Mouse (Mus musculus) midbrain, embryonic 12.5 days (tissue): ENCODE results near the gene BC048562. TPM values are rescaled to one million over a fixed set of nuclear protein-coding genes. Genes with fewer than 3 reads are reported as not detected.
A peak's percentile ranks its signal among the peaks of the same experiment; 100 is the strongest.

ENCODE experiments used
- ATAC-seq: fragments of 200-750 bp; cut with Nextera tagmentation; 2 replicates; pipeline ENCODE4 v1.8.0; 2017; ENCODE audit warnings: low read depth, moderate TSS enrichment, moderate library complexity; ENCODE audit not compliant: low FRiP score
- H3K27ac ChIP-seq: fragments of 300-500 bp; sonication (generic); replicated peaks from 2 replicates; pipeline ENCODE4 v1.5.1; 2016; ENCODE audit warnings: mild to moderate bottlenecking
- H3K27me3 ChIP-seq: fragments of 300-500 bp; sonication (generic); 2 replicates; pipeline ENCODE4 v1.6.1; 2016; ENCODE audit warnings: mild to moderate bottlenecking
- H3K36me3 ChIP-seq: fragments of 300-500 bp; sonication (generic); 2 replicates; pipeline ENCODE4 v1.6.1; 2016
- H3K4me1 ChIP-seq: fragments of 300-500 bp; sonication (generic); 2 replicates; pipeline ENCODE4 v1.6.1; 2016
- H3K4me2 ChIP-seq: fragments of 300-500 bp; sonication (generic); replicated peaks from 2 replicates; pipeline ENCODE4 v1.6.1; 2016; ENCODE audit warnings: mild to moderate bottlenecking, moderate library complexity
- H3K4me3 ChIP-seq: fragments of 300-500 bp; sonication (generic); 2 replicates; pipeline ENCODE4 v1.5.1; 2016; ENCODE audit warnings: mild to moderate bottlenecking
- H3K9ac ChIP-seq: fragments of 300-500 bp; sonication (generic); replicated peaks from 2 replicates; pipeline ENCODE4 v1.6.1; 2016; ENCODE audit warnings: mild to moderate bottlenecking, moderate library complexity
- H3K9me3 ChIP-seq: fragments of 300-500 bp; sonication (generic); 2 replicates; pipeline ENCODE4 v1.6.1; 2016; ENCODE audit warnings: mild to moderate bottlenecking
- WGBS: fragments of 180-500 bp; shearing (Covaris S2); methylation state at CpG from one replicate; pipeline ENCODE4 v1.1.7; 2016; 5-methylcytosine and 5-hydroxymethylcytosine counted together
- polyA plus RNA-seq: library from polyadenylated mRNA; unstranded; fragments of >200 nt; fragmentation: Nextera tagmentation; extraction: Ambion mirVana; gene quantifications from 2 replicates; pipeline ENCODE4 v1.2.1, GENCODE M21; 2016

The BC048562 gene
- polyA plus RNA-seq, 1 experiment from 2014 or later: not detected

DNA sequence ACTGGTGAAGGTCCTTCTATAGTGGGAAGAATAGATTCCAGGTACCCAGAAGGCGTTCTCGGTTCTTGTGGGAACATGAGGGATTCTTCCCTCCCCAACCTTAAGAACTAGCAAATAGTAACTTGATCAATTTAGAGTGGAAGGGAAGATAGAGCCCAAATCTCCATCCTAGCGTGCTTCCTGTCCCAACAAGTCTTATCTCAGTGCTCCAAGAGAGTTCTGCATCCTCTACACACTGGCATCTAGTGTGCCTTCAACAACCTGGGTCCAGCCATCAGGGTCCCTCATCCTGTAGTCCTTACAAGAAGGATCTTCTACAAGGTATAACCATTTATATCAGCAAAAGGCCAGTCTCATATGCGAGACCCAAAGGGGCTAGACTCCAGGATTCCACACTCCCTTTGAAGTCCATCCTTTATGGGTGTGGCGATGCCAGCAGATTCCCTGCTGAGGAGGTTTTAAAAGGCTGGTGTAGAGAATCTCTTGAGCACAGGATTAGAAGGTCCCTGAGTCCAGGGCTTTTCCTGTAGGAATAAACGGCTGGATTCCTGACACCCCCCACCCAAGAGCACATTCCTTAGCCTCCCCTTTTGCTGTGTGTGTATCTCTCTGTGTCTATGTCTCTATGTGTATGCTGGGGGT lies 15.4 kb downstream of the BC048562 start:
- no peaks in the 10 kb centered on the region for H3K27me3 ChIP-seq
- H3K9me3 ChIP-seq: no peaks in the 10 kb centered on the region
- peaks cover 49% of the 10 kb centered on the region for H3K4me1 ChIP-seq
- no peak for ATAC-seq
- H3K27ac ChIP-seq: peak overlapping the region; percentile 95
- 44% methylated on average over 6 of the region's 6 CpGs for WGBS
- peak overlapping the region; percentile 79 for H3K9ac ChIP-seq
- H3K36me3 ChIP-seq: peaks cover 17% of the 10 kb centered on the region
- H3K4me3 ChIP-seq: peak overlapping the region; percentile 61
- peak overlapping the region; percentile 91 for H3K4me2 ChIP-seq

DNA sequence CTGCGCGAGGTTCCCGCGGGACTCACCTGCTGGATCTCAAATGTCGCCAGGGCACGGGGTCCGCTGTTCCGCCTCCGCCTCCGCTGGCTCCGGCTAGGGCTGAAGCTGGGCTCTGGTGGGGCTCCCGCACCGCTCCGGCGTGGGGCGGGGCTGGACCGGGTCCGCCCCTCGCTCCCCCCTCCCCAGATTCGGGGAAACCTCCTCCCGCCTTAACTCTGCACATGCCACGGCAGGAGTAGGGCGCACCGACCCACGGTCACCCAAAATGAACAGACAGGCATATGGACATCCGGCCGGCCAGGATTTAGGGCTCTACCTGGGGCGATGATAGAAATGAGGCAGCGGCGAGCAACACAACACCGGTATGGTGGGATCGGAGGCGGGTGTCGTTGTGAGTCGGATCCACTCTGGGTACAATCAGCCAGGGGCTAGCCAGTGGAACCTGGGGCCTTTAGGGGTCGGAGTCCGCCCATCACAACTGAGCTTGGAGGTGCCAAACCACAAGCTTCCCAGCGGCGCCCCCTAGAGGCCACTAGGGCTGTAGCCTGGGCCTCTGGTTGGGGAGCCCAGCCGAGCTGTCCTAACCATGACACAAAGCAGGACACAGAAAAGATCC lies 16.1 kb downstream of the BC048562 start:
- Histone ChIP-seq H3K36me3 (peaks cover 16% of the 10 kb centered on the region), H3K4me2 (peak overlapping the region; percentile 91), H3K4me1 (peaks cover 49% of the 10 kb centered on the region), H3K9me3 (no peaks in the 10 kb centered on the region), H3K27me3 (no peaks in the 10 kb centered on the region), H3K27ac (peak overlapping the region; percentile 54), H3K4me3 (peak overlapping the region; percentile 61), H3K9ac (peak overlapping the region; percentile 79)
- under 1% methylated on average over 40 of the region's 40 CpGs for WGBS
- ATAC-seq: peak; percentile 74

DNA sequence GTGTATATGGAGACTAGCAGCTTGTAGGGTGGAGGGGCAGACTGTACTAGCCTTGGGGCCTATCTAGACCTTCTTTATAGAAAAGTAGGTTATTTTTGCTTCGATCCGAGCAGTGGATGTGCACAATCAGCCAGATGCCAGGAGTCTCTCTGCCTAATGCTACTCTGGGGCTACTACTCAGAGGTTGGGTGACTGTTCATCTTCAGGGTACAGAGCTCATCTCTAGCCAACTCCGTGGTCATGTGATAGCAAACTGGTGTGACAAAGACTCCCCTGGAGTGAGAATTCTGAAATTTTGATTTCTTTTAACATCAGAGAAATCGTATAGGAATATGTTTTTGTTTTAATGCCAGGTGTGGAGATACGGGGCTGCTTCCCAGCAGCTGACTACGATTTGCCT lies 16.6 kb downstream of the BC048562 start:
- ATAC-seq: no peak
- WGBS: 51% methylated on average over 6 of the region's 6 CpGs

DNA sequence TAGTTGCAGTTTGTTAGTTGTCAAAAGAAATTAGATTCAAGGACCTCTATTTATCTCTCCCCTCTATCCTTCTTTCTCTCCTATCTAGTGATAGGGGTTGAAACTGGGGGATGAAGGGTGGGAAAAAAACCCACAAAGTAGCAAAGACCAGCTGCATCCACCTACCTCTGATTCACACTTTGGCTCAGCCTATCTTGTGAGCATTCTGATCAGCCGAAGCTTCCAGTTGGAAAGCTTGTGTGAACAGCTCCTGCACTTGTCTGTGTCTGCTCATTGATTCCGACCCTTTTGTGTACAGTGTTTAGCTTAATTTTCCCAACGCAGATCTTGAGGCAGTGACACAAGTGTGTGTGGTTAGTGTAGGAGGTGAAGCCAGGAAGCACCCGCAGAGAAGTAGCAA lies 17.2 kb downstream of the BC048562 start:
- Histone ChIP-seq H3K9me3 (no peaks in the 10 kb centered on the region), H3K4me3 (no peak overlapping the region), H3K27me3 (no peaks in the 10 kb centered on the region), H3K9ac (no peak overlapping the region), H3K27ac (peak overlapping the region; percentile 54; the same call in 1 of the 2 replicates), H3K36me3 (peaks cover 5% of the 10 kb centered on the region), H3K4me2 (no peak overlapping the region), H3K4me1 (peaks cover 49% of the 10 kb centered on the region)
- ATAC-seq: no peak
- 87% methylated on average over 4 of the region's 4 CpGs for WGBS

More for the DNA sequence above, 16.6 kb downstream of the BC048562 start:
- H3K9me3 ChIP-seq: no peaks in the 10 kb centered on the region
- H3K4me3 ChIP-seq: peak overlapping the region; percentile 61
- H3K27ac ChIP-seq: peak overlapping the region; percentile 54
- H3K27me3 ChIP-seq: no peaks in the 10 kb centered on the region
- H3K9ac ChIP-seq: peak overlapping the region; percentile 79; the same call in 1 of the 2 replicates
- H3K4me2 ChIP-seq: peak overlapping the region; percentile 91
- peaks cover 11% of the 10 kb centered on the region for H3K36me3 ChIP-seq
- H3K4me1 ChIP-seq: peaks cover 49% of the 10 kb centered on the region

DNA sequence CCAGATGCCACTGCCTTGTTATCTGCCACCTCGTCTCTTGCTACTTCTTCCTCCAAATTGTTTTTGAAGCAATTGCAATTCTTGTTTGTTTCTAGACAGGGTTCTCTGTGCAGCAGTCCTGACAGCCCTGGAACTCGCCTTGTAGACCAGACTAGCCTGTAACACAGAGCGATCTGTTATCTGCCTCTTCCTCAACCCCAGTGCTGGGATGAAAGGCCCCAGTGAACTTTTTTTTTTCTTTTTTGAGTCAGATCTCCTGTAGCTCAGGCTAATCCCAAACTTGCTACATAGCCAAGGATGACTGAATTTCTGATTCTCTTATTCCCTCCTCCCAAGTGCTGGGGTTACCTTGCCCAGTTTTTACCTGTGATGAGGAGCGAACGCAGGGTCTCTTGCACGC lies 18.1 kb downstream of the BC048562 start:
- Histone ChIP-seq H3K27me3 (no peaks in the 10 kb centered on the region), H3K4me2 (no peak overlapping the region), H3K36me3 (no peaks in the 10 kb centered on the region), H3K9ac (no peak overlapping the region), H3K4me1 (peaks cover 39% of the 10 kb centered on the region), H3K27ac (no peak overlapping the region), H3K4me3 (no peak overlapping the region), H3K9me3 (no peaks in the 10 kb centered on the region)
- WGBS: 87% methylated on average over 6 of the region's 6 CpGs
- ATAC-seq: no peak

DNA sequence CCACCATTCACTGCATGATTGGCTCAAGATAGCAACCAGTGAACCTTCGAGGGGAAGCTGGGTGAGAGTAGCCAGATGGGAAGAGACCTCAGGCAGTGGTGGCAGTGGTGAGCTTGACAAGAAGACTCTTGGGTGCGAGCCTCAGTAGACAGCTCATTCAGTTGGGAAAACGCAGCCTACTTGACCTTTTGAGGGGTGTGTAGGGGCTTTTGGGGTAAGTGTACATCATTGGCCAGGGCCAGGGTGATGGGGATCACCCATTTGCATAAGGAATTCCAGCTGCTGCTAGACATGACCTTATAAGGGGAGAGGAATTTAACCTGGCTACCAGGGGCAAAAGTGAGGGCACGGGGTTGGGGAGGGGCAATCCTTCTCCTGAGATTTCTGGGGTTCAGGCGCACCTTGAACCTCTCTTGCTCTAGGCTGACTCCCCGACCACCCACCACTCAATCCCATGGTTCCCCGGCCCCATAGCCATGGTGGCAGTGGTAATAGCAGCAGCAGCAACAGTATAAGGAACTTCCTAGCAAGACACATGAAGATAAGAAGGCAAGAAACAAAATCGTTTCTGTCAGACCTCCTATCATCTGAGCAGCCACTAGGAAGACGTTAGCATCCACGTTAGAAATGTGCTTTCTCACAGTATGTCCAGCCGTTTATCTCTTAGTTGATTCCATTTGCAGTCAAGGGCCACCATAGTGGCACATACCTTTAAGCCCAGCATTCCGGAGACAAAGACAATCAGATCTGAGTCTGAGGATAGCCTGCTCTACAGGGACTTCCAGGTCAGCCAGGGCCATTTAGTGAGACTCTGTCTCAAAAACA lies 19.7 kb downstream of the BC048562 start:
- H3K4me3 ChIP-seq: no peak overlapping the region
- 78% methylated on average over 12 of the region's 12 CpGs for WGBS

DNA sequence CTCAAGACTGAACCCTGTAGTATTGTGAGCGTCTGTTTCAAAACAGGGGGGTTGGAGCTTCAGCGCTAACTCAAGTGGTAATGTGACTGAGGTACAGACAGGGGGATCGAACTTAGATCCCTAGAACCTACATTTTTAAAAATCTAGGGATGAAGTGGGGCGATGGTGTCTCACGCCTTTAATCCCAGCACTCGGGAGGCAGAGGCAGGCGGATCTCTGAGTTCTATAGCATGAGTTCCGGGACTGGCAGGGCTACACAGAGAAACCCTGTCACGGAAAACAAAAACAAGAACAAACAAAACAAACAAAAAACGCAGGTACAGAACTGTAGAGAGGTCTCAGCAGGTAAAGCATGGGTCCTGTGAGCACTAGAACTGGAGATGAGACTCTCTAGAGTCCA lies 20.7 kb downstream of the BC048562 start:
- no peak overlapping the region for H3K9ac ChIP-seq
- WGBS: 89% methylated on average over 10 of the region's 10 CpGs
- no peak overlapping the region for H3K27ac ChIP-seq
- H3K4me1 ChIP-seq: peaks cover 24% of the 10 kb centered on the region
- H3K9me3 ChIP-seq: no peaks in the 10 kb centered on the region
- H3K36me3 ChIP-seq: no peaks in the 10 kb centered on the region
- no peak overlapping the region for H3K4me3 ChIP-seq
- no peak overlapping the region for H3K4me2 ChIP-seq
- no peaks in the 10 kb centered on the region for H3K27me3 ChIP-seq
- no peak for ATAC-seq

More for the DNA sequence above, 19.7 kb downstream of the BC048562 start:
- peaks cover 24% of the 10 kb centered on the region for H3K4me1 ChIP-seq
- H3K27ac ChIP-seq: no peak overlapping the region
- no peak for ATAC-seq
- no peaks in the 10 kb centered on the region for H3K9me3 ChIP-seq
- H3K4me2 ChIP-seq: no peak overlapping the region
- no peaks in the 10 kb centered on the region for H3K36me3 ChIP-seq
- H3K9ac ChIP-seq: no peak overlapping the region
- H3K27me3 ChIP-seq: no peaks in the 10 kb centered on the region

DNA sequence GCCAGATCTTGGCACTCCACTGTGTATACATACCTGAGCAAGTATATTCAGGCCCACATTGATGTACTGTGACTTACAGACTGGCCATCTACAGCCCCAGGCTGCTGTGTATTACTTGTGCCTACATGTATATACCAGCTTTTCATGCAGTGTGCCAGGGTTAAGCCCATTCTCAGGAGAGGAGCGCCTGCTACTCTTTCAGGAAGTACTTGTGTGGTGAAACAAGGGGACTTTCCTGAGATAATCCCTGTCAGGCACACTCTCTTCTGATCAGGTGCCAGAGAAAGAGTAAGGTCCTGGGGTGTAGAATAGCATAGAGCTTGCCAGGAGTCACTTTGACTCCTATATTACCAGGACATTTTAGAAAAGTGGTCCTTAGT lies 23.6 kb downstream of the BC048562 start:
- Histone ChIP-seq H3K4me2 (peak overlapping the region; percentile 92), H3K4me3 (peak overlapping the region; percentile 94), H3K4me1 (peaks cover 10% of the 10 kb centered on the region), H3K9me3 (no peaks in the 10 kb centered on the region), H3K27ac (peak overlapping the region; percentile 88), H3K27me3 (no peaks in the 10 kb centered on the region), H3K9ac (no peak overlapping the region), H3K36me3 (peaks cover 20% of the 10 kb centered on the region)
- 91% methylated on average over 1 of the region's 1 CpGs for WGBS
- ATAC-seq: 0 out of 2 replicates have a peak, but pooled peaks have one; percentile 41

DNA sequence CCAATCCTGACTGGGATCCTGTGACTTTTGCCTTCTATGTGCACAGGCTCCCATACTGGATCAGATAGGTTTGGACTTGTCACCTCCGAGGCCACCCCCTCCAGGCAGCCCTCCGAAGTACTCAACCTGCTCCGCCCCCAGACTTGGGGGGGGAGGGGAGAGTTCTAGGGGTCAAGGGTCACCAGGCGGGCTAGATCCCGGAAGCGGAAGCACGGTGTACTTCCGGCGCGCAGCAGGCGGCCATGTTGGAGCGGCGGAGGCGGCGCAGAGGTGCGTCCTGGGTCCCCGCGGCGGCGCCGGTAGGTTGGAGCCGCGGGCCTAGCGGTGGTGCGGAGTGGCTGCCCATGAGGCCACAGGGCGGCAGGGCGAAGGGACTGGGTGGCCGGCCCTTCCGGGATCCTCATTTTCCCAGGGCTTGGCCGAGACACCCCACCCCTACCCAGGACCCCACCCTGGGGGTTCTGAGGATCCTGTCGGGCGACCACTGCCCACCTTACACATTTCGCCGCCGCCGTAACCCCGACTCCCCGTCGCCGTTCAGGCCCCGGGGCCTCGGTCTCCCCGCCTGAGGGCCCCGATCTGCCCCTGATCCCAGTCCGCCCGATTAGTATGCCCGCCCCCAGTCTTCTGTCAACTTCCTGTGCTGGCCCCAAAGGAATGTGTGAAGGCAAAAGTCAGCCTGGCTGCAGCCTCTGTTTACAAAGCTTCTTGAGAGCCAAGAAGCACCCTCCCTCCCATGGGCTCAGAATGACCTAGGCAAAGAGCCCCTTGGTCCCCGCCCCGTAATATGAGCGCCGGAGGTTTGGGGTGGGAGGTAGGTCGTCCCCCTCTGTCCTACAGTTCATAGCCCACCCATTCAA lies 24.3 kb downstream of the BC048562 start, which contains the start of gene Ccdc71:
TSS of gene Ccdc71 (plus strand) at position 209 of the 860 bp plus-strand sequence.
- H3K4me2 ChIP-seq: peak within 1 kb of the TSS; percentile 92
- H3K4me1 ChIP-seq: peaks cover 10% of the 10 kb centered on the region
- peaks cover 26% of the 10 kb centered on the region for H3K36me3 ChIP-seq
- peak within 1 kb of the TSS; percentile 88 for H3K27ac ChIP-seq
- no peaks in the 10 kb centered on the region for H3K9me3 ChIP-seq
- peak within 1 kb of the TSS; percentile 94 for H3K4me3 ChIP-seq
- H3K27me3 ChIP-seq: no peaks in the 10 kb centered on the region
- H3K9ac ChIP-seq: peak within 1 kb of the TSS; percentile 87
- ATAC-seq: peak; percentile 77
- under 1% methylated on average over 46 of the region's 52 CpGs for WGBS

DNA sequence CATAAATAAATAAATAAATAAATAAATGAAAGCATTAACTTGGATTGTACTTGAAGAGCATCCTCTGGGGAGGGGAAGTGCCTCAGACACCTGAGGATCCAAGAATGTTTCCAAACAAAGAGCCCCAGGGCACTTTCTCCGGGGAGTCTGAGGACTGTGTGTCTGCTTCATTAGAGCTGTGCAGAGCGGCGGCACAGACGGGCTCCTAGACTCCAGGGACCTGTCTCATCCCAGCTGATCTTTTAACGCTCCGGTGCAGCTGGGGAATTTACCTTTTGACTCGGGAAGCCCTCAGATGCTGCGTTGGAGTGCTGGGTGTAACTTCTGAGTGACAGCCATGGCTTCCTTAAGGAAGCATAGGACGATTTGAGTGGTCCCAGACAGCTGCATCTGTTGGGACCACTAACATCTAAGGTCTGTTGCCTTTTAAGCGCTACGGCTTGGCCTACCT lies 24.9 kb downstream of the BC048562 start, which contains the start of gene Klhdc8b:
TSS of gene Klhdc8b (minus strand) at position 401 of the 451 bp plus-strand sequence.
- Histone ChIP-seq H3K27me3 (no peaks in the 10 kb centered on the region), H3K4me1 (peaks cover 10% of the 10 kb centered on the region), H3K9me3 (no peaks in the 10 kb centered on the region), H3K9ac (peak within 1 kb of the TSS; percentile 87), H3K4me2 (peak within 1 kb of the TSS; percentile 92), H3K36me3 (peaks cover 32% of the 10 kb centered on the region), H3K27ac (peak within 1 kb of the TSS; percentile 88), H3K4me3 (peak within 1 kb of the TSS; percentile 94)
- no peak for ATAC-seq
- WGBS: 26% methylated on average over 11 of the region's 11 CpGs

DNA sequence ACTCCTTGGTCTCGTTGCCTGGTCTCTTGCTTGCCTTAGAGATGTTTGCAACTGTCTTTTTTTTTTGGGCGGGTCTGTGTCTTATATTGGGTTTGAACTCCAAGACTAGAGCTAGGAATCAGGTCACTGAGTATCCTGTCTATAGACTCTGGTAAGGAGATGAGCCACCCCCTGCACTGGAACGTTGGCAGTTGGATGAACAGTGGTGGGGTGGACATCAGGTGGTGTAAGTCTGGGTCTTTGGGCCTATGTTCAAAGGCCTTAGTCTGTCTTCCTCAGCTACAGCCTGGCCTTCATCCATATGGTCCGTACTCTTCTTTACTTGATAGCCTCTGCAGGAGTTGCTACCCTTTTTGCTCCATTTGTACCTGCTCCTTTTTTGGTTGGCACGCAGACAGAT lies 25.4 kb downstream of the BC048562 start:
- no peak for ATAC-seq
- no peak overlapping the region for H3K27ac ChIP-seq

More for the DNA sequence above, 25.4 kb downstream of the BC048562 start:
- Histone ChIP-seq H3K27me3 (no peaks in the 10 kb centered on the region), H3K9ac (peak overlapping the region; percentile 87), H3K4me2 (peak overlapping the region; percentile 92), H3K9me3 (no peaks in the 10 kb centered on the region), H3K4me1 (peaks cover 10% of the 10 kb centered on the region), H3K36me3 (peaks cover 33% of the 10 kb centered on the region), H3K4me3 (peak overlapping the region; percentile 94)
- WGBS: 90% methylated on average over 5 of the region's 5 CpGs
